Mouse (Mus musculus) stomach, postnatal 0 days (tissue): Measurements from ENCODE around the gene Sp3. TPM values are rescaled to one million over a fixed set of nuclear protein-coding genes. Genes with fewer than 3 reads are reported as not detected.

ENCODE experiments used
- ATAC-seq: fragments of 200-750 bp; cut with Nextera tagmentation; 2 replicates; pipeline ENCODE4 v1.8.0; 2017; ENCODE audit not compliant: low FRiP score, low TSS enrichment
- DNase-seq: peaks from one replicate; pipeline ENCODE4 v3.0.0-alpha.2; 2016; ENCODE audit warnings: low spot score
- H3K27ac ChIP-seq: fragments of 300-500 bp; sonication (generic); replicated peaks from 2 replicates; pipeline ENCODE4 v1.5.1; 2014; ENCODE audit warnings: mild to moderate bottlenecking, control low read depth
- H3K27me3 ChIP-seq: fragments of 300-500 bp; sonication (generic); 2 replicates; pipeline ENCODE4 v1.6.1; 2014; ENCODE audit warnings: low read length; ENCODE audit not compliant: control insufficient read depth, insufficient read depth
- H3K36me3 ChIP-seq: fragments of 300-500 bp; sonication (generic); 2 replicates; pipeline ENCODE4 v1.6.1; 2014; ENCODE audit warnings: low read length, mixed read lengths; ENCODE audit not compliant: control insufficient read depth, insufficient read depth
- H3K4me1 ChIP-seq: fragments of 300-500 bp; sonication (generic); replicated peaks from 2 replicates; pipeline ENCODE4 v1.6.1; 2014; ENCODE audit warnings: antibody characterized with exemption; ENCODE audit not compliant: control insufficient read depth, insufficient read depth
- H3K4me2 ChIP-seq: fragments of 300-500 bp; sonication (generic); replicated peaks from 2 replicates; pipeline ENCODE4 v1.6.1; 2014; ENCODE audit warnings: low read depth, mild to moderate bottlenecking, control low read depth, moderate library complexity
- H3K4me3 ChIP-seq: fragments of 300-500 bp; sonication (generic); 2 replicates; pipeline ENCODE4 v1.5.1; 2014; ENCODE audit warnings: low read depth, low read length, control low read depth
- H3K9ac ChIP-seq: fragments of 300-500 bp; sonication (generic); 2 replicates; pipeline ENCODE4 v1.6.1; 2014; ENCODE audit warnings: mild to moderate bottlenecking, low read length, control low read depth, mixed read lengths
- H3K9me3 ChIP-seq: fragments of 300-500 bp; sonication (generic); 2 replicates; pipeline ENCODE4 v1.6.1; 2016; ENCODE audit warnings: low read length; ENCODE audit not compliant: control insufficient read depth
- CTCF ChIP-seq: IDR thresholded peaks from 2 replicates; pipeline ENCODE4 v1.5.1; 2016; ENCODE audit warnings: antibody characterized with exemption, low read depth, mild to moderate bottlenecking, moderate library complexity
- EP300 ChIP-seq: optimal IDR thresholded peaks from 2 replicates; pipeline ENCODE3; 2016; ENCODE audit warnings: antibody characterized with exemption
- WGBS: fragments of 180-500 bp; shearing (Covaris S2); extraction: QIAGEN DNeasy Blood & Tissue Kit; methylation state at CpG from one replicate; pipeline ENCODE4 v1.1.7; 2014; 5-methylcytosine and 5-hydroxymethylcytosine counted together
- microRNA-seq: library from miRNA; unstranded; fragments of <30 nt; microRNA quantifications from one replicate; pipeline ENCODE4, GENCODE M21; 2016
- polyA plus RNA-seq: library from polyadenylated mRNA; unstranded; fragments of >200 nt; fragmentation: Nextera tagmentation; extraction: Ambion mirVana; gene quantifications from 2 replicates; pipeline ENCODE4 v1.2.1, GENCODE M21; 2015

Sp3 gene
- polyA plus RNA-seq, 1 experiment from 2014 or later = 24.3 TPM

- DNase-seq (no peak), ATAC-seq (peak; percentile 12; the same call in 1 of the 2 replicates)
- H3K4me2 ChIP-seq = no peak overlapping the region
- no peak overlapping the region for H3K4me3 ChIP-seq
- no peaks in the 10 kb centered on the region for H3K36me3 ChIP-seq
- H3K9ac ChIP-seq = no peak overlapping the region
- H3K9me3 ChIP-seq = no peaks in the 10 kb centered on the region
- WGBS = 46% methylated on average over 3 of the region's 3 CpGs
- H3K4me1 ChIP-seq = no peaks in the 10 kb centered on the region
- no peaks in the 10 kb centered on the region for H3K27me3 ChIP-seq
- TF ChIP-seq CTCF (no peak), EP300 (no peak)
- no peak overlapping the region for H3K27ac ChIP-seq
These were observed 82.0 kb downstream of the Sp3 start for GRCm38 (mm10) chr2:72898094-72898781.

GRCm38 (mm10) chr2:72889806-72890205, 90.4 kb downstream of the Sp3 start:
- H3K9me3 ChIP-seq = no peaks in the 10 kb centered on the region
- H3K36me3 ChIP-seq = no peaks in the 10 kb centered on the region
- no peak overlapping the region for H3K9ac ChIP-seq
- no peak overlapping the region for H3K4me3 ChIP-seq
- TF ChIP-seq EP300 (no peak), CTCF (no peak)
- DNase-seq = no peak
- no peak overlapping the region for H3K4me2 ChIP-seq
- H3K4me1 ChIP-seq = no peaks in the 10 kb centered on the region
- H3K27me3 ChIP-seq = no peaks in the 10 kb centered on the region
- no peak overlapping the region for H3K27ac ChIP-seq
- ATAC-seq = no peak

Small RNA genes within 50 kb of the gene (microRNA-seq; reads per million reads assigned to microRNA genes)
- gene Gm25960 = not detected

Other genes starting within 250 kb of the Sp3 start
- not detected in 2 replicates for gene Gm11084, start 6.3 kb upstream of the Sp3 start, polyA plus RNA-seq
- gene Ola1, start 238.5 kb upstream of the Sp3 start, polyA plus RNA-seq = 58.4 and 62.4 TPM in 2 replicates